Mouse (Mus musculus) kidney, adult 11 months (tissue): ENCODE results near the gene Smg6.
A peak's percentile ranks its signal among the peaks of the same experiment; 100 is the strongest.

Experiments
- DNase-seq: peaks from one replicate; pipeline ENCODE4 v3.0.0; 2022

Gene Smg6

GRCm38 (mm10) chr11:74930391-74930790 is 4.8 kb downstream of the Smg6 start:
- DNase-seq: no peak

- DNase-seq: no peak
These were observed 20.7 kb downstream of the Smg6 start for GRCm38 (mm10) chr11:74946348-74946747.

- peak; percentile 54 for DNase-seq
These were observed 29.3 kb downstream of the Smg6 start for GRCm38 (mm10) chr11:74954901-74955300.

- no peak for DNase-seq
These were observed 30.4 kb downstream of the Smg6 start for GRCm38 (mm10) chr11:74956006-74956405.

- DNase-seq: no peak
These were observed 32.0 kb downstream of the Smg6 start for GRCm38 (mm10) chr11:74957600-74957999.

GRCm38 (mm10) chr11:74959501-74959900 is 33.9 kb downstream of the Smg6 start:
- DNase-seq: no peak

GRCm38 (mm10) chr11:74960031-74960551 is 34.5 kb downstream of the Smg6 start:
- DNase-seq: no peak

- DNase-seq: no peak
These were observed 36.3 kb downstream of the Smg6 start for GRCm38 (mm10) chr11:74961953-74962352.

- DNase-seq: no peak
These were observed 37.3 kb downstream of the Smg6 start for GRCm38 (mm10) chr11:74962846-74963407.

GRCm38 (mm10) chr11:74965516-74965915 is 39.9 kb downstream of the Smg6 start:
- DNase-seq: no peak

GRCm38 (mm10) chr11:74973290-74974157 is 47.9 kb downstream of the Smg6 start:
- DNase-seq: no peak

- no peak for DNase-seq
These were observed 49.0 kb downstream of the Smg6 start for GRCm38 (mm10) chr11:74974615-74975014.

- DNase-seq: no peak
These were observed 51.4 kb downstream of the Smg6 start for GRCm38 (mm10) chr11:74976835-74977687.

GRCm38 (mm10) chr11:74981464-74981863 is 55.8 kb downstream of the Smg6 start:
- DNase-seq: peak; percentile 62

- DNase-seq: no peak
These were observed 56.6 kb downstream of the Smg6 start for GRCm38 (mm10) chr11:74982241-74982640.

GRCm38 (mm10) chr11:74988162-74988561 is 62.5 kb downstream of the Smg6 start:
- DNase-seq: no peak

- peak; percentile 34 for DNase-seq
These were observed 63.4 kb downstream of the Smg6 start for GRCm38 (mm10) chr11:74989047-74989446.

- no peak for DNase-seq
These were observed 64.9 kb downstream of the Smg6 start for GRCm38 (mm10) chr11:74990501-74990900.

- no peak for DNase-seq
These were observed 65.7 kb downstream of the Smg6 start for GRCm38 (mm10) chr11:74991290-74991689.

- no peak for DNase-seq
These were observed 66.9 kb downstream of the Smg6 start for GRCm38 (mm10) chr11:74992427-74992987.

- no peak for DNase-seq
These were observed 68.5 kb downstream of the Smg6 start for GRCm38 (mm10) chr11:74994141-74994540.

- DNase-seq: no peak
These were observed 69.2 kb downstream of the Smg6 start for GRCm38 (mm10) chr11:74994856-74995255.

GRCm38 (mm10) chr11:74996482-74996881 is 70.9 kb downstream of the Smg6 start:
- no peak for DNase-seq
